Mouse (Mus musculus) layer of hippocampus, adult 18-20 months (tissue): Measurements from ENCODE around the gene Scpep1. TPM values are rescaled to one million over a fixed set of nuclear protein-coding genes. Genes with fewer than 3 reads are reported as not detected.

Source experiments
- DNase-seq, 2 experiments: peaks; one replicate each; pipeline ENCODE4 v3.0.0; 2022; ENCODE audit warnings: low spot score in 2 of 2
- total RNA-seq, 2 experiments: library from RNA; stranded (reverse); gene quantifications; 2 replicates each; pipeline ENCODE4 v1.2.3; 2021

Gene Scpep1
- total RNA-seq, 2 experiments from 2014 or later: 13.9 to 16.3 TPM

GRCm38 (mm10) chr11:88976320-88976719, 21.1 kb upstream of the Scpep1 start:
- DNase-seq: no peak

DNA sequence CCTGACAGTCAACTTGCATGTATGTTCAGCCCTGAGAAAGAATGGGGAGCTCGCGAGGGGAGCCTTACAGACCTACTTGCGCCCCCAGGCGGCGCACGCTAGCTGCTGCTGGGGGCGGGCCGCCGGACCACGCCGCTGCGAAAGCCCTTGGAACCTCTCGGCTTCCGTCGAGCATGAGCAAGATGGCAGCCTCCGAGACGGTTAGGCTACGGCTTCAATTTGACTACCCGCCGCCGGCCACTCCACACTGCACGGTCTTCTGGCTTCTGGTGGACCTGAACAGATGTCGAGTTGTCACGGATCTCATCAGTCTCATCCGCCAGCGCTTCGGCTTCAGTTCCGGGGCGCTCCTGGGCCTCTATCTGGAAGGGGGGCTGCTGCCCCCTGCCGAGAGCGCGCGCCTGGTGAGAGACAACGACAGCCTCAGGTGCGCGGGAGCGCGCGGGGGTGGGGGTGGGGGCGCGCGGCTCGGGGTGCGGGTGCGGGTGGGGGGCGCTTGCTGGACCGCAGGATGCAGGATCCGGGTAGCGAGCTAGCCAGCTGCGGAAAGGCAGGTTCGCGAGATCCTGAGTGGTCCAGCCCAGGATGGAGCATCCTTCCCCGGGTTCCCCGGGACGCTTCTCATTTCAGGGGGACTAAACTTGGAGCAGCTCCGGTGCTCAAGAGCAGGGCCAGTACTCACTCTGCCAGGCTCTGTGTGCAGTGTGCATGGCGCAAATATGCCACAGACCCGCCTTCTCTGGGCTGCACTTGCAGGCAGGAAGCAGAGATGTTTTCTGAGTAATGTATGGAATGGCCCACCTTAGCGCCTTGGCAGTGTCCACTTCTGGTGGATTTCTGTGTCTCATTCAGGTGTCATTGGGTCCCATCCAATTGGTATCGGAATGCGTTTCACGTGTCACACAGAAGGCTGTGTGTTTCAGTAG, 18.8 kb upstream of the Scpep1 start:
- DNase-seq: peak; percentile 93 to 97

GRCm38 (mm10) chr11:88970202-88970732, 15.0 kb upstream of the Scpep1 start, which contains the start of gene Coil:
Gene Coil (plus strand): TSS chr11:88970252.
- no peak for DNase-seq

DNA sequence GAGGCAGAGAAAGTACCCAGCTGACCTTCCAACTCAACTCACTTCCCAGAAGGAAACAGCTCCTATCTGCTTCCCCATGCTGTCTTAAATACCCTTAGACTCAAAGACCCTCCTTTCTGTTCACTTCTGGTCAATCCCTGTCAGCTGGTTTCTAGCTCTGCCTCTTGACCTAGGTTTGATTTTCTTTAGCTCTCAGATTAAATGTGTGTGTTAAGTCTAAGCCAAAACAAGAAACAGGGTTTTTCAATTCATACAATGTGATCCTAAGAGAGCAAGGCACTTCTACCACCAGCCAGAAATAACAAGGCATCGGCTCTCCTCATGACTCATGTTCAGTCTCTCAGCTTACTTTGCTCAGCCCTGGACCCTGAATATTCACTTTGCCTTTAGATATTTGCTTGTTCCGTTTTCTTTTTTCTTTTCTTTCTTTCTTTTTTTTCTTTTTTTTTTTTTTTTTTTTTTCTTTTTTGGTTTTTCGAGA, 11.7 kb upstream of the Scpep1 start, which contains the start of gene Elobl:
Gene Elobl (minus strand): TSS at position 51 of the 481 bp plus-strand sequence.
- no peak for DNase-seq

DNA sequence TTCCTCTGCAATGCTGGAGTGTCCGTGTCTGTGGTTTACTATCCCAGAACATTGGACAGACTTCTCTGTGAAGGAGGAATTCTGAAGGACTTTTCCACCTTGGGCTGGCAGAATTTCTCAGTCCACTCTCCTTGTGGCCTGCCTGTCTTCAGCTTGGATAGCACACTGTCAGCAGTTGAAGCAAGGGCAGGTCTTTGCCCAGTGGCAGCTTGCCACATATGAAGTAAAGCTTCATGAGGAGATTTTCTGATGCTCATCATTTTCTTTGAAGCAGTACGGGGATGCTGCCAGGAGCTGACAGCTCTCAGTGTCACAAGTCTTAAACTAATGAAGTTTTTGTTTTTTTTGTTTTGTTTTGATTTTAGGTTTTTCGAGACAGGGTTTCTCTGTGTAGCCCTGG, 3.6 kb upstream of the Scpep1 start:
- no peak for DNase-seq

- DNase-seq: peak in 1 of 2 experiments; percentile 13
Observed at GRCm38 (mm10) chr11:88954803-88955202, 462 bp downstream of the Scpep1 start.

DNA sequence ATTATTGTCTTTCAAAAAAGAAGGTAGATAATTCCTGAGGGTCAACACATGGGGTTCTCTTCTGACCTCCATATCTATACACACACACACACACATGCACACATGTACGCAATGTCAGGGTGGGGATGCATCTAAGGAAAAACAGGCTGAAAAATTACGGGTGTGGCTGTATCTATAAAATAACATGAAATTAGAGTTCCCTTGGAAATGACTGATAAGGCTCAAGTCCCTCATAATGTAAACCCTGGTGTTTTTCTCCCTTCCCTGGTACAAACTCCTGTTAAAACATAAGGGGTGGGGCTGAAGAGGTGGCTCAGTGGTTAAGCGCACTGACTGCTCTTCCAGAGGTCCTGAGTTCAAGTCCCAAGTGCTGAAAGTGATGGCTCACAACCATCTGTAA, 1.7 kb downstream of the Scpep1 start:
- no peak for DNase-seq

GRCm38 (mm10) chr11:88952117-88952516, 3.1 kb downstream of the Scpep1 start:
- DNase-seq: no peak

GRCm38 (mm10) chr11:88951576-88951975, 3.7 kb downstream of the Scpep1 start:
- no peak for DNase-seq

- no peak for DNase-seq
Observed at GRCm38 (mm10) chr11:88950640-88951250, 4.5 kb downstream of the Scpep1 start.

DNA sequence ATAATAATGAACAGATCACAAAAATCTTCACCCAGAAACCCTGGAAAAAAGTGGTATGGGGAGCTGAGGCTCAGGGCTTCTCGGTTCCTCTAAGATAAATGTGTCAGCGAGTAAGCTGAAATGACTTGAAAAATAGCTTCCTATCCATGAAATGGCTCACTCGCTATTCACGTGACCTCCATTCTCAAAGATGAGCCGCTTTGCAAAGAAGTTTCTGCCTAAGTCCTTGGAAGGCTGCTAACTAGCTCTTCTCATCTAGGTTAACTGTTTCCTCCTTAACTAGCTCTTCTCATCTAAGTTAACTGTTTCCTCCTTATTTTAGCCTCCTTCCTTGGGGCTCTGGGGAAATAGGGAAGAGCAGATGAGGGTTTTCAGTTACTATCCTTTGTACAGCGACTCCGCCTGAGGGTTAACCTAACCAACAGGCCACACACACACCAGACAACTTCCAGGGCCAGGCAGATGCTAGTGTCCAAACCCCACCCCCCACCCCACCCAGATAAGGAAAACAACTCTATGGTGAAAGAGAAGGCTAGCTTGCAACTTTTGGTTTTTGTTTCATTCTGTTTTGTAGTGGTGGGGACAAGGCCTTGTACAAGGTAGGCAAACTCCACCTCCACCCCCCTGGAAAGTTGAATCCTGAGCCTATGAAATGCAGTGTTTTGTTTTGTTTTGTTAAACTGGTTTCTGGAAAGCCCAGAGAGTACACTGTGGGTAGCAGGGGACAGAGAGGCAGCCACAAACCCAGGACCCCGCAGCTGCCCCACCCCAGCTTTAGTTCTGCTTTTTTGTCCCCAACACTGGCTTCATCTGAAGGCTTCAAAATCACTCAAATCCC, 5.2 kb downstream of the Scpep1 start:
- no peak for DNase-seq

GRCm38 (mm10) chr11:88948896-88949295, 6.4 kb downstream of the Scpep1 start:
- no peak for DNase-seq

DNA sequence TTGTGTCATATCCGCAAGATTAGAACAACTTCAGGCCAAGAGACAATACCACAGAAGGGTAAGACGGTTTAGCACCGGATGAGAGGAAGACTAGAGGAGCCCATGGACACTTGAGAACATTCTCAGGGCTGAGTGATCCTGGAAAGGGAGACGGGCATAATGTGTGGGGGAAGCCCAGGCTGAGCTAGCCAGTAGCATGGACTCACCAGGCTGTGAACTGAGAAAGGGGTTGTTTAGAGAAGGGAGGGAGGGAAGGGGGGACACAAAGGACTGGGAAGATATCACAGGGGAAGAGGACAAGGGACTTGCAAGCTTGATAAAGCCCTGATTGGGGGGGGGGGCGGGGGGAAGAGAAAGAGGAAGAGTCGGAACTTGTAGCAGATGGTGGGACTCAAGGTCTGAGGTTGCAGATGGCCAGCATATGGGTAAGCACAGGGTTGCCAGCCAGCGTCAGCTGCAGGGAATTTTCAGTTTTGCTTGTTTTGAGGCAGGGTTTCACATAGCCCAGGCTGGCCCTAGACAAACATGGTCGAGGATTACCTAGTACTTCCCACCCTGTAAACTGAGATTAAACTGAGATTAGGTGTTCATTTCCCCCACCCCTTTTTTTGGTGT, 9.2 kb downstream of the Scpep1 start:
- DNase-seq: no peak

DNA sequence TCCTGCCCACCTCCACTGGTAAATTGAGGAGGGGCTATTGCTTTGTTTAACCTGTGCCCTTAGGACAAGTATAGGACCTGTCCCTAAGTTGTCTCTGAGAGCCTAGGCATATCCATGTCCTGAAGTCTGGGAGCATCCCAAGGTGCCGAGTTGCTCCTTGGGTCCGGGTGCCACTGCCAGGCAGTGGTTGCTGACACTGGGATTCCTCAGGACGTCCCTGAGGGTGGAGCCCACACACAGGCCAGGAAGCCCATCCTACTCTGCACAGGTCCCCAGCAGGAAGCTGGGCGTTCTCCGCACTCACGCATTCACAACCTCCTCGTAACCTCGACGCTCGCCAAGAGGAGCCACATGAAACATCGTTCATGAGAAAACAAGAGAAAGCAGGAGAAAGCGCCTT, 13.8 kb downstream of the Scpep1 start:
- no peak for DNase-seq

- peak in 1 of 2 experiments; percentile 9 for DNase-seq
Observed at GRCm38 (mm10) chr11:88939634-88940033, 15.6 kb downstream of the Scpep1 start.

- no peak for DNase-seq
Observed at GRCm38 (mm10) chr11:88938770-88939169, 16.5 kb downstream of the Scpep1 start.

- no peak for DNase-seq
Observed at GRCm38 (mm10) chr11:88937886-88938285, 17.4 kb downstream of the Scpep1 start.

GRCm38 (mm10) chr11:88934089-88935000, 20.9 kb downstream of the Scpep1 start:
- DNase-seq: peak in 1 of 2 experiments; percentile 34

DNA sequence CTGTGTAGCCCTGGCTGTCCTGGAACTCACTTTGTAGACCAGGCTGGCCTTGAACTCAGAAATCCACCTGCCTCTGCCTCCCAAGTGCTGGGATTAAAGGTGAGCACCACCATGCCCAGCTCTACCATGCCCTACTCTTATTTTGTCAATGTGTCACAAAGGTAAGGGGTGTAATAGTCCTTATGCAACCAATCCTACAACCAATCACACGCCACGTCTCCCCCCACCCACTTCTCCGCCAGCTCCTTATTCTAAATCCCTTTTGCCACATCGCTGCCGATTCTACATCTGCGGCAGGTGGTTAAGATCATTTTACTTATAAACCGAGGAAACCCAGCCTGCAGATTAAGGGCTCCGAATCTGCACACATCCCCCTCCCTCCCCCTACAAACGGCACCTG, 22.2 kb downstream of the Scpep1 start:
- DNase-seq: no peak
